Mouse (Mus musculus) liver, embryonic 16.5 days (tissue): ENCODE results near the gene Poc1b. TPM values are rescaled to one million over a fixed set of nuclear protein-coding genes. Genes with fewer than 3 reads are reported as not detected.

ENCODE experiments used
- ATAC-seq: fragments of 200-750 bp; cut with Nextera tagmentation; 2 replicates; pipeline ENCODE4 v1.8.0; 2017; ENCODE audit warnings: low read depth, mild to moderate bottlenecking, moderate number of reproducible peaks, moderate library complexity
- H3K27ac ChIP-seq: fragments of 300-500 bp; sonication (generic); 2 replicates; pipeline ENCODE4 v1.5.1; 2014; ENCODE audit warnings: mild to moderate bottlenecking, low read length
- H3K27me3 ChIP-seq: fragments of 300-500 bp; sonication (generic); 2 replicates; pipeline ENCODE4 v1.6.1; 2014; ENCODE audit warnings: low read depth, low read length, mixed read lengths; ENCODE audit not compliant: control insufficient read depth, insufficient read depth
- H3K36me3 ChIP-seq: fragments of 300-500 bp; sonication (generic); 2 replicates; pipeline ENCODE4 v1.6.1; 2014; ENCODE audit warnings: mild to moderate bottlenecking; ENCODE audit not compliant: control insufficient read depth, insufficient read depth
- H3K4me1 ChIP-seq: fragments of 300-500 bp; sonication (generic); 2 replicates; pipeline ENCODE4 v1.6.1; 2014; ENCODE audit warnings: low read depth, low read length, mixed read lengths; ENCODE audit not compliant: control insufficient read depth
- H3K4me2 ChIP-seq: fragments of 300-500 bp; sonication (generic); 2 replicates; pipeline ENCODE4 v1.6.1; 2014; ENCODE audit warnings: low read depth, low read length, mixed read lengths
- H3K4me3 ChIP-seq: fragments of 300-500 bp; sonication (generic); 2 replicates; pipeline ENCODE4 v1.5.1; 2014; ENCODE audit warnings: low read depth, mild to moderate bottlenecking, low read length
- H3K9ac ChIP-seq: fragments of 300-500 bp; sonication (generic); 2 replicates; pipeline ENCODE4 v1.6.1; 2014; ENCODE audit warnings: low read depth, low read length
- H3K9me3 ChIP-seq: fragments of 300-500 bp; sonication (generic); replicated peaks from 2 replicates; pipeline ENCODE4 v1.6.1; 2016; ENCODE audit warnings: low read length; ENCODE audit not compliant: control insufficient read depth
- WGBS: fragments of 180-500 bp; shearing (Covaris S2); extraction: QIAGEN DNeasy Blood & Tissue Kit; methylation state at CpG from one replicate; pipeline ENCODE4 v1.1.7; 2014; ENCODE audit not compliant: insufficient replicate concordance; 5-methylcytosine and 5-hydroxymethylcytosine counted together
- polyA plus RNA-seq: library from polyadenylated mRNA; unstranded; fragments of >200 nt; fragmentation: Nextera tagmentation; extraction: Ambion mirVana; gene quantifications from 2 replicates; pipeline ENCODE4 v1.2.1, GENCODE M21; 2015

The Poc1b gene
- polyA plus RNA-seq, 1 experiment from 2014 or later: 6.8 TPM

- Histone ChIP-seq H3K4me1 (no peaks in the 10 kb centered on the region), H3K9ac (no peak overlapping the region), H3K27me3 (no peaks in the 10 kb centered on the region), H3K4me2 (no peak overlapping the region), H3K9me3 (no peaks in the 10 kb centered on the region), H3K4me3 (no peak overlapping the region), H3K36me3 (no peaks in the 10 kb centered on the region), H3K27ac (no peak overlapping the region)
- no peak for ATAC-seq
- 81% methylated on average over 16 of the region's 16 CpGs for WGBS
Observed at GRCm38 (mm10) chr10:99133321-99133875, 26.6 kb downstream of the Poc1b start.

GRCm38 (mm10) chr10:99136337-99136736 lies 29.5 kb downstream of the Poc1b start:
- Histone ChIP-seq H3K9ac (no peak overlapping the region), H3K27me3 (no peaks in the 10 kb centered on the region), H3K4me3 (no peak overlapping the region), H3K9me3 (no peaks in the 10 kb centered on the region), H3K4me2 (no peak overlapping the region), H3K27ac (no peak overlapping the region), H3K36me3 (no peaks in the 10 kb centered on the region), H3K4me1 (no peaks in the 10 kb centered on the region)
- WGBS: 50% methylated on average over 5 of the region's 5 CpGs
- no peak for ATAC-seq

- Histone ChIP-seq H3K4me3 (no peak overlapping the region), H3K9me3 (no peaks in the 10 kb centered on the region), H3K4me2 (no peak overlapping the region), H3K27me3 (no peaks in the 10 kb centered on the region), H3K36me3 (no peaks in the 10 kb centered on the region), H3K9ac (no peak overlapping the region), H3K4me1 (no peaks in the 10 kb centered on the region), H3K27ac (no peak overlapping the region)
- 62% methylated on average over 8 of the region's 8 CpGs for WGBS
- no peak for ATAC-seq
Observed at GRCm38 (mm10) chr10:99145611-99146010, 38.8 kb downstream of the Poc1b start.

GRCm38 (mm10) chr10:99146596-99146995 lies 39.8 kb downstream of the Poc1b start:
- Histone ChIP-seq H3K4me2 (no peak overlapping the region), H3K36me3 (no peaks in the 10 kb centered on the region), H3K4me1 (peaks cover 7% of the 10 kb centered on the region), H3K9me3 (no peaks in the 10 kb centered on the region), H3K9ac (no peak overlapping the region), H3K27me3 (no peaks in the 10 kb centered on the region), H3K27ac (no peak overlapping the region), H3K4me3 (no peak overlapping the region)
- 70% methylated on average over 8 of the region's 8 CpGs for WGBS
- no peak for ATAC-seq

- no peaks in the 10 kb centered on the region for H3K36me3 ChIP-seq
- WGBS: 82% methylated on average over 6 of the region's 6 CpGs
- peaks cover 8% of the 10 kb centered on the region for H3K4me1 ChIP-seq
- H3K27me3 ChIP-seq: no peaks in the 10 kb centered on the region
- no peaks in the 10 kb centered on the region for H3K9me3 ChIP-seq
- H3K9ac ChIP-seq: no peak overlapping the region
- ATAC-seq: no peak
- no peak overlapping the region for H3K4me3 ChIP-seq
- no peak overlapping the region for H3K27ac ChIP-seq
- no peak overlapping the region for H3K4me2 ChIP-seq
Observed at GRCm38 (mm10) chr10:99150016-99150415, 43.2 kb downstream of the Poc1b start.

- ATAC-seq: peak; percentile 59
- H3K9ac ChIP-seq: no peak overlapping the region
- peak overlapping the region; percentile 34; the same call in 1 of the 2 replicates for H3K4me2 ChIP-seq
- H3K27ac ChIP-seq: peak overlapping the region; percentile 15; the same call in 1 of the 2 replicates
- WGBS: 82% methylated on average over 1 of the region's 1 CpGs
- H3K9me3 ChIP-seq: no peaks in the 10 kb centered on the region
- H3K27me3 ChIP-seq: no peaks in the 10 kb centered on the region
- no peaks in the 10 kb centered on the region for H3K36me3 ChIP-seq
- peaks cover 8% of the 10 kb centered on the region for H3K4me1 ChIP-seq
- no peak overlapping the region for H3K4me3 ChIP-seq
Observed at GRCm38 (mm10) chr10:99151580-99151979, 44.7 kb downstream of the Poc1b start.

GRCm38 (mm10) chr10:99152063-99152462 lies 45.2 kb downstream of the Poc1b start:
- no peak overlapping the region for H3K9ac ChIP-seq
- H3K27me3 ChIP-seq: no peaks in the 10 kb centered on the region
- no peak for ATAC-seq
- 82% methylated on average over 6 of the region's 6 CpGs for WGBS
- H3K4me3 ChIP-seq: no peak overlapping the region
- H3K27ac ChIP-seq: no peak overlapping the region
- H3K4me2 ChIP-seq: no peak overlapping the region
- H3K4me1 ChIP-seq: peaks cover 8% of the 10 kb centered on the region
- H3K36me3 ChIP-seq: no peaks in the 10 kb centered on the region
- no peaks in the 10 kb centered on the region for H3K9me3 ChIP-seq

GRCm38 (mm10) chr10:99154635-99155034 lies 47.8 kb downstream of the Poc1b start:
- peak; percentile 59 for ATAC-seq
- no peaks in the 10 kb centered on the region for H3K9me3 ChIP-seq
- no peak overlapping the region for H3K9ac ChIP-seq
- H3K4me3 ChIP-seq: no peak overlapping the region
- H3K4me1 ChIP-seq: peaks cover 8% of the 10 kb centered on the region
- no peak overlapping the region for H3K4me2 ChIP-seq
- no peaks in the 10 kb centered on the region for H3K36me3 ChIP-seq
- 64% methylated on average over 8 of the region's 8 CpGs for WGBS
- H3K27me3 ChIP-seq: no peaks in the 10 kb centered on the region
- H3K27ac ChIP-seq: no peak overlapping the region

- Histone ChIP-seq H3K9me3 (no peaks in the 10 kb centered on the region), H3K27me3 (no peaks in the 10 kb centered on the region), H3K4me2 (no peak overlapping the region), H3K9ac (no peak overlapping the region), H3K4me3 (no peak overlapping the region), H3K4me1 (no peaks in the 10 kb centered on the region), H3K36me3 (no peaks in the 10 kb centered on the region; the same call in 1 of the 2 replicates), H3K27ac (no peak overlapping the region)
- 73% methylated on average over 5 of the region's 5 CpGs for WGBS
- ATAC-seq: no peak
Observed at GRCm38 (mm10) chr10:99156808-99157207, 50.0 kb downstream of the Poc1b start.
